Mouse (Mus musculus) right cerebral cortex, adult 2 months (tissue): ENCODE measurements around the gene Zfp704.
A peak's percentile ranks its signal among the peaks of the same experiment; 100 is the strongest.

Source experiments
- DNase-seq, 2 experiments: peaks; one replicate each; pipeline ENCODE4 v3.0.0; 2021 to 2022; ENCODE audit warnings: low spot score in 2 of 2

Zfp704 gene

DNA sequence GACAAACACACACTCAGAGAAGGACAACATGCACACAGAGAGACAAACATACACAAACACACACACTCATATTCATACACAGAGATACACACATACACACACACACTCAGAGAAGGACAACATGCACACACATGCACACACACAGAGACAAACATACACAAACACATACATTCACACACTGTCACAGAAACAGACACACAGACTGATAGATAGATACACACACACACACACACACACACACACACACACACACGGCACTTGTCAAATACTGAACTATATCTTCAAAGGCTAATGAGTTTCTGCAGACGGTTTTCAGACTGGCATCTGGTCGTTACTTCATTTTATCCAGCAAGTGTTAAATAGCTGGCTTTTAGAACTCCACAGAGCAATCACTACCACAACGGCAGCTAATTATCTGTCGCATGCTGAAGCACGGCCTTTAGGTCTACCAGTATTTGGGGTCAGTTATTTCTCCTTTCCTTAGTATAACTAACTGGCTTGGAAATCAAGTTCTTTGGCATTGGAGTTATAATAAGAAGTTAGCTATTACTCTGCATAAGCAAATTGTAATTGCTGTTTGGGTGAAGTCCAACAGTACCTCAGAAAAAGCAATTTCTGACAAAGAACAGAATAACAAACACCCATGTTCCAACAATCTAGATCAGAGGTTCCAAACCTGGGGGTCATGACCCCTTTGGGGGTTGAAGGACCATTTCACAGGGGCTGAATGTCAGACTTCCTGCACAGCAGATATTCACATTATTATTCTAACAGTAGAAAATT lies 51.9 kb downstream of the Zfp704 start:
- no peak for DNase-seq

- DNase-seq: no peak
These were observed 53.7 kb downstream of the Zfp704 start for GRCm38 (mm10) chr3:9556137-9556536.

DNA sequence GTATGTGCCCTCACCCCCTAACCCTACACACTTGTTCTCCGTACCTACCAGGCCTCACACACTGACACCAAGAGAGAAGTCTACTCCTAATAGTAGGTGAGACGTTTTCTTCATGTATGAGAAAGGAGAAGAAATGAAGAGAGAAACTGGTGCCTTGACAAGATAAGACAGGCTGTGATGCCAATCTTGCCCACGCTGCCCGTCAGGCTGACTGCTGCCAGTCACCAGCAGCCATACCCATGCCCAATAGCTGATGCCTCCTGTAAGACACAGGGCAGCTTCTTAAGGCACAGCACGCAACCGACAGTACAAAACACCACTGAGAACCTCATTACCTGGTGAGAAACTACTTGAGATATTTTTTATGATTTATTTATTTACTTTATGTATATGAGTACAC lies 55.0 kb downstream of the Zfp704 start:
- no peak for DNase-seq

DNA sequence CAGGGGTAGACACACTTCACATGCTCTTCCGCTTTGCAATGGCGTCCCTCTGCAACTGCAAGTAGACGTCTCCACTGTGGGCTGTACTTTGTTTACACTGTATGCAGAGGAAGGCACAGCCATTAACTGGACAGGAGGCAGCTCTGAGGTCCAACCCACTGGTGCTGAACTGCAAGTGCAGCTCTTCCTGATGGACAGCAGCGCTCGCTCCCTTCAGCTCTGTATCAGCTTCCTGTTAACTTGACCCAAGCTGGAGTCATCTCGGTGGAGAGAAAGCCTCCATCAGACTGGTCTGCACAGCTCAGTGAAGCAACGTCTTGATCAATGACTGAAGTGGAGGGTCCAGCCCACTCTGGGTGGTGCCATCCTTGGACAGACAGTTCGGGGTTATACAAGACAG lies 57.6 kb downstream of the Zfp704 start:
- no peak for DNase-seq

DNA sequence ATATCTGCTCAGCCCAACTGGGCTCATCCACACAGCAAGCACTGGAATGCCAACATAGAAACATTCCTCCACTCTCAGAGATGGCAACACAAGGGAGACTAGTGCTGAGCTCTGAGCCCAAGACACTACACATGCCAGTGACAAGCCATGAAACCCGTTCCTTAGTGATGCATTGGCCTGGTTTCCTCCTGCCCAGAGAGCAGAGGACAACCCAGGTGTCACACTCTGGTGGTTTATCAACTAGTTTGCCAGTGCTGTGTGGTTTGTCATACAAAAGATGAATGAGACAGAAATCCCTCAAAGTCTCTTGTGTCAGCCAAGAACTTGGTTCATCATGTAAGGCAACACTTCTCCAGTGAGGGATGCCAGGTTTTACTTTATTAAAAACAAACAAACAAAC lies 59.0 kb downstream of the Zfp704 start:
- no peak for DNase-seq

DNA sequence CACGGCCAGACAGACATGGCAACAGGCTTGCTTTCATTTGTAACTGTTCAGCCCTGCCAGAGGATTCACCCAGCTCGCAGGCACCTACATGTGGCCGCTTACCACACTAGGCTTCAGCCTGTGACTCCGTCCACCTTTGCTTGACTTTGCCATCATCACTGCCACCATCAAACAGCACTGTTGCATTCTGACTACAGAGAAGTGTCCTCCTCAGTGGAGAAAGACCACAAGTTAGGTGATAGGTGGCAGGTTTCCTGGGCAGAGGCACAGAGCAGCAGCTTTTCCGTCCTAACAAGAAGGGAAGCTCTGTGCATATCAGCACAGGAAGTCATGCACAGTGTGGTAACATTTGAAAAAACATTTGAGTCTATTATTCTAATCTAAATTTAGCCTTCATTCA lies 60.1 kb downstream of the Zfp704 start:
- DNase-seq: no peak

DNA sequence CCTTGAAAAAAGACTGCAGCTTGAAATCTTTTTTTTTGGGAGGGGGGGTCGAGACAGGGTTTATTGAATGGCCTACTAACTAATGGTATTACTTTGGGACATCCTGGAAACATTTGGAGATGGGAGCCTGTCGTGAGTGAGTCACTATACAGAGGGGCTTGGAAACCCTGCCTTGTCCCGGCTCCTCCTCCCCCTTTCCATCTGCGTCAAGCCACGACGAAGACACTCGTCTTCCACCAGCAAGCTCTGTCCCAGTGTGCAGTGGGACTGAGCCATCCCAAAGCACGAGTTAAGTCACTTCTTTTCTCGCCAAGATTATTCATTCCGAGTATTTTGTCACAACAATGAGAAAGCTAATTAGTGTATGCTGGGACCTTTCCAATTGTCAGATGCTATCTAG lies 61.7 kb downstream of the Zfp704 start:
- DNase-seq: no peak

- DNase-seq: no peak
These were observed 62.8 kb downstream of the Zfp704 start for GRCm38 (mm10) chr3:9546882-9547620.

- DNase-seq: no peak
These were observed 65.5 kb downstream of the Zfp704 start for GRCm38 (mm10) chr3:9544421-9544820.

GRCm38 (mm10) chr3:9543916-9544315 lies 66.0 kb downstream of the Zfp704 start:
- no peak for DNase-seq

DNA sequence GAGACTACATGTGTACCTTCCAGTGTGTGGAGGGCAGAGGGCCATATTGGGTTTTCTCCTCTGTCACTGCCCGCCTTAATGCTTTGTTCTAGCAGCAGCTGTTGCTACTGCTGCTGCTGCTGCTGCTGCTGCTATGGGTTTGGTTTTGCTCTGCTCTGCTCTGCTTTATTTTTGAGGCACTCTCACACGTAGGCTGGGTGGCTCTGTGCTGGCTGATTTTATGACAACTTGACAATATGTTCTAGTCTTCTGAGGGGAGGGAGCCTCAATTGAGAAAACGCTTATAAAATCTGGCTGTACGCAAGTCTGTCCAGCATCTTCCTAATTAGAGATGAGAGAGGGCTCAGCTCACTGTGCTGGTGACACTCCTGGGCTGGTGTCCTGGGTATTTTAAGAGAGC lies 66.4 kb downstream of the Zfp704 start:
- DNase-seq: peak in 1 of 2 experiments; percentile 32

DNA sequence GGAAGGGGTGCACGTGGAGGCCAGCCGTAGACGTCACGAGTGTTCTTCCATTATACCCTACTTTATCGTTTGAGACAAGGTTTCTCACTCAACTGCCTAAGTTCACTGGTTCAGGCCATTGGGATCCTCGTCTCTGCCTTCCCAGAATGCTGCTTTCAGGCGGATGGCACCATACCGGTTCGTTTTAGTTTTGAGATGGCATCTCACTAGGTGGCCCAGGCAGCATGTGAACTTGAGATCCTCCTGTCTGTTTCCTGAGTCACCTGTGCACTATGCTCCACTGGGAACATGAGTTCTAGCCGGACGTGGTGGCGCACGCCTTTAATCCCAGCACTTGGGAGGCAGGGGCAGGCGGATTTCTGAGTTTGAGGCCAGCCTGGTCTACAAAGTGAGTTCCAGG lies 68.3 kb downstream of the Zfp704 start:
- no peak for DNase-seq

GRCm38 (mm10) chr3:9538510-9538909 lies 71.4 kb downstream of the Zfp704 start:
- no peak for DNase-seq

DNA sequence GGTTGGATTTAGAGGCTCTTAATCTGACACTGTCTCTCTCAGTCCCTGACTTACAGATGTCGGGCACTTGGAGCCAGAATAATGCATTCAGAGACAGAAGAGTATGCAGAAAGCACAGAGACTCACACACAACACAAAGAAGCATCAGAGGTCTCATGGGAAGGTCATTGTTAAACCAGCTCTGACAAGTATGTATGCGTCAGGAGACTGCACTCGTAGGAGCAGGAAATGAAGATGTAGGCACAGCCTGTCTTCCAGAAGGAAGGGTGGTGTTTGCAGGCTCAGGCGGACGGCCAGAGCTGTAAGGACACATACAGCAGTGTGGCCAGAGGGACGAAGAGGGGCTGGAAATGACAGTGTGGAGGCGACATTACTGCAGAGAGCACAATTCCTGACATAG lies 72.0 kb downstream of the Zfp704 start:
- no peak for DNase-seq

- peak; percentile 21 to 26 for DNase-seq
These were observed 79.6 kb downstream of the Zfp704 start for GRCm38 (mm10) chr3:9530097-9530780.

DNA sequence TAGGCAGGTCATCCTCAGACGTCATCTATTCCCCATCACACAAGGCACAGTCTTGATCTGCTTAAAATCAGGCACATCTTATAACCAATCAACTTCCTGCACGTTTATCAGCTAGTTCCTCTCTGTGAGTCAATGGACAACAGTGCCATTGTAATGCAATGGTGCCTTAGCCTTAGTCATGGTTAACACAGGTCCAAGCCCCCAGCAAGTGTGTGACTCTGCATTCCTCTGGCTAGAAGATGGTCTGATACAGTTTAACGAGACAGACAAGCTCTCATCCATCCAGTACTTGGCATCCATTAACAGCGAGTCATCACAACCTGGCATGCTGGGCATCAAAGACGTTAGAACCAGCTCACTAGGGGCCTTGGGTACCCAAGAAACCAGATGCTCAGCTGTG lies 85.5 kb downstream of the Zfp704 start:
- no peak for DNase-seq

DNA sequence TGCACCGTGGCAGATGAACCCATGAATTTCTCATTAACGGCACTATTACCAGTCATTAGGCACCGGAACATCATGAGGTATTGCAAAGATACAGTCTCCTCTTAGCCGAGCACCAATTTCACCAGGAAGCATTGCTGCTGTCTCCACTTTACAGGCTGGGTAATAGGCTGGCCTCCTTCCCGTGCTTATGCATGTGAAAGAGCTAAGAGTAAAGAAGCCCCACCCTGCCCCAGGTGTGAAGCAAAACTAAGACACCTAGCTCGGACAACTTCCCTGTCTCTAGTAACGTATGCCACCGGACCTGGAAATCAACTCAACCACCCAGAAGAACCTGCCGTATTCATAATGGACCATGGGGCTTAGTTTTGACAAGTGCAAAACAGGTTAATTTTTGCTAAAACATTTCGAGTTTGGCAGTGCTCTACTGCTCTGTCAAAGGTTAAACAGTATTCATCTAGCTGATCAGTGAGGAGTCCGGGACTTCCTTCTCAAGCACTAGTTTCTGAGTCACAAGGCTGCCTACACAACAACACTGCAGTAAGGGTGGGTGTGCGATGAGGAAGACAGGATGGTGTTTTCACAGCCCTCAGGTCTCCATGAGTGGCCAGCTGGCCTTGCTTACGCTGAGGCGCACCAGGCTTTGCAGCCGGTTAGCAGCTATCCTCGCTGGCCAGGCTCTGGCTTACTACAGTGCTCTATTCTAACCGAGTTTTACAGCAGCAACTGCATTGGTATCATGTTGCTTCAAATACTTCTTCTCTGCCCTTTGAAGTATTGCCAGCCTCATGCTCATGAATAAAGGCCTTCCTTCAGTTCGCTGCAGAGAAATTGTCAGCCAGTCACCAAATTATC lies 86.6 kb downstream of the Zfp704 start:
- DNase-seq: peak; percentile 51 to 62

DNA sequence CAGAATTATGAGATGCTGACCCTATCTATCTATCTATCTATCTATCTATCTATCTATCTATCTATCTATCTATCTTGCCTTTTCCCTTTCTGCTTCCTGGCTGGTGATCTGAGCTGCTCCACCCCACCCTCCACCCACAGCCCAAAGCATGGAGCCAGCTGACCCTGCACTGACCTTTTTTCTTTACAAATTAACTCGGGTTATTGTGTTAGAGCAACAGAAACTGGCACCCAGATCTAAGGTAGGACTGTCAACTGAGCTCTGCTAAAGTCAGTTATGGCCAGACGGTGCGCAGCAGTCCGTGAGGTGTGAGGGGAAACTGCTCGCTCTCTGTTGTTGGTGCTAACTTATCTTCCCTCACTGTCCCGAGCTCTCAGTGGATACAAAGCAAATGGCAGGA lies 87.9 kb downstream of the Zfp704 start:
- DNase-seq: no peak

DNA sequence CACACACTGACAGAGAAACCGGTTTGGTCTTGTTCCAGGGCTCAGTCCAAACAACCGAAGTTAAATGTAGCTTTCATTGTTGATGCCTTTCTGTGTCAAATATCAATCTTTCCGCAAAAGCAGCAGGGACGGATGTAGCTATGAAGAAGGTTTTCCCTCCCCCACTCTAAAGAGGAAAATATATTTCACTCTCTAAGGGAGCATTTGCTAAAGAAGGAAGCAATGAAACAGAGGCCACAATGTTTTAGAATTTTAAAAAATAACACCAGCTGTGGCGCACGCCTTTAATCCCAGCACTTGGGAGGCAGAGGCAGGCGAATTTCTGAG lies 89.2 kb downstream of the Zfp704 start:
- no peak for DNase-seq

- peak; percentile 68 to 75 for DNase-seq
These were observed 89.7 kb downstream of the Zfp704 start for GRCm38 (mm10) chr3:9520051-9520727.

DNA sequence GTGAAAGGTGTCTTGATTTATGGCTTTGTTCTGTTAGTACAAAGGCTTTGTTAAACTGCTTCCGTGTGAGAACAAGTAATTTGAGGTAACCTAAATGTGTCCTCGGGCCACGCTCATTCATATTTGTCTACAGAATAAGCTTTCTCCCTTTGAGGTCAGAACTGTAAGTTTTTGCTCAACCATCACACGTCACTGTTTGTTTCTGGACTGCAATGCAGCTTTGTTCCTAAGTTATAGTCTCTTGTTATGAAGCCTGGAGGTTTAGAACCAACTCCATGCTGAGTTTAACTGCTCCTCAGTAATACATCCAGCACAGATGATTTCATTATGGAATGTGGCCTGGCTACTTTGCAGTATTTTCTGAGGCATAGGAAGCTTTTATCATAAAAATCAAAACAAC lies 90.4 kb downstream of the Zfp704 start:
- no peak for DNase-seq
